Mouse (Mus musculus) effector memory CD4-positive, alpha-beta T cell, adult 5 months (primary cell): Measurements from ENCODE around the gene Amfr. TPM values are rescaled to one million over a fixed set of nuclear protein-coding genes. Genes with fewer than 3 reads are reported as not detected.

ENCODE experiments used
- polyA plus RNA-seq: library from polyadenylated mRNA; unstranded; fragments of 100-300 nt; shearing (Covaris generic); gene quantifications from one replicate; pipeline ENCODE4 v1.2.1, GENCODE M21; 2017

Gene Amfr
- polyA plus RNA-seq, result 134 TPM

DNA sequence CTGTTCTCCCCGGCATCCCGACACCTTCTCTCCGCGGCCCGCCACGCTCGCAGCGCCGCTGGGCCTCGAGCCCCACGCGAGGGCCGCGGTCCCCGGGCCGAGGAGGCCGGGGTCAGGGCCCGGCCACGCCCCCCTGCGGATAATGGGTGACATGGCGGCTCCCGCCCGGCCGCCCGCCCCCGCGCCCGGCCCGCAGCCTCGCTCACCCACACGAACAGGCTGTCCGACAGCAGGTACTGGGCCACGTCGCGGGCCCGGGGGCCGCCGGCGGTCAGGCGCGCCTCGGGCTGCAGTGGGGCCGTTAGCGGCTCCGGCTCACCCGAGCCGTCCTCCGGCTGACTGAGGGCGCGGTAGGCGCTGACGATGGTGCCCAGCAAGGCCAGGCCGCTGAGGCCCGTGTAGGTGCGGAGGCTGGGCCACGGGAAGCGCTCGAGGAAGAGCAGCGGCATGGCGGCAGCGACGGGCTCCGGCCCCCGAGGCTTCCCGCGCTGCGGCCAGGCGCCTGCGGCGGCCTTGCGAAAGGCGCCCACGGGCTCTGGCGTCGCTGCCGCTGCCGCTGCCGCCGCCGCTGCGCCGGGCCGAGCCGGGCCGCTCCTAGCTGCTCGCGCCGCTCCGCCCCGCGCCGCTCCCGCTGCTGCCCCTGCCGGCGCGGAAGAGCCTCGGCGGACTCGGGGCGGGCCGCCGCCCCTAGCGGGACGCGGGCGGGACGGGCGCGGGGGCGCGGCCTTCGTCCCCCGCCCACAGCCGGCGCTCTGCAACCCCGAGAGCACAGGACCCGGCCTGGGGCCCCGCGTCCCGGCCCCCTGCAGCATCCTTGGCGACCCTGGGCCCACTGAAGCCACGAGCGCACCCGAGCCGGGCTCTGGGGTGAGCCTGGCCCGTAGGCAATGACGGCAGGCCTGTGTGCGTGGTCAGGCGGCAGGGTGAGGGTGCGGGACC is at the start of gene Amfr:
Gene Amfr, minus strand, starts transcription at position 830 of the 939 bp plus-strand sequence.

DNA sequence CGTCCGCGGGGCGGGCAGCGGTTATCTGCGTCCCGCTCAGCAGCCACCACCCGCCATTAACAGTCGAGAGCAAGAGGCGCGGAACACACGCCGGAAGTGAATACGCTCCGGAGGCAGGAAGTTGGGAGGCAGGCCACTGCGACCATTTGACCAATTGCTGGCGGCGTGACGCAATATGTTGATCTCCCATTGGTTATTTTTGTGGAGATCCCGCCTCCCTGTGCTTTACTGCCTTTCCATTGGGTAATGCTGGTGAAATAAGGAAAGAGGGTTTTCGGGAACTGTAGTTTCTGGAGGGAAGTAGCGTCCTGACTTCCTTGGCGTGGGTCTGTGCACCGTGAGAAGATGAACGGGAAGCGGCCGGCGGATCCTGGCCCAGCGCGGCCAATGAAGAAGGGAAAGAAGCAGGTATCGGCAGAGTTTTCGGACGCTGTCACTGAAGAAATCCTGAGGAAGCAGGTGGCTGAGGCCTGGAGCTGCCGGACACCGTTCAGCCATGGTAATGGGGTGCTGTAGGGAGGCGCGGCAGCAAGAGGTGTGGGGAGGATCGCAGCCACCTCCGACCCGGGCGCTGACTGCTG is 24.4 kb upstream of the Amfr start, which contains the start of the genes Nudt21 and Ogfod1:
Gene Nudt21, minus strand, starts transcription at position 88 of the 581 bp plus-strand sequence.
Gene Ogfod1, plus strand, starts transcription at position 255 of the 581 bp plus-strand sequence.

Other genes with a start within 250 kb of the Amfr start
- gene Gnao1, start 202.9 kb downstream of the Amfr start, polyA plus RNA-seq, result 0.50 TPM
- gene Nudt21, start 24.2 kb upstream of the Amfr start, polyA plus RNA-seq, result 106 TPM
- gene Ogfod1, start 24.4 kb upstream of the Amfr start, polyA plus RNA-seq, result 13.2 TPM
- 11.4 TPM for gene Bbs2, start 86.1 kb upstream of the Amfr start, polyA plus RNA-seq
- gene Mt4, start 124.4 kb upstream of the Amfr start, polyA plus RNA-seq, result not detected
- not detected for gene Mt3, start 139.8 kb upstream of the Amfr start, polyA plus RNA-seq
- 6.5 TPM for gene Mt2, start 159.8 kb upstream of the Amfr start, polyA plus RNA-seq
- 33.8 TPM for gene Mt1, start 166.2 kb upstream of the Amfr start, polyA plus RNA-seq
- gene Nup93, start 201.7 kb upstream of the Amfr start, polyA plus RNA-seq, result 35.0 TPM